Mouse (Mus musculus) heart, adult 2 months (tissue): ENCODE measurements around the gene Arhgap5.

Experiments used
- CTCF ChIP-seq: fragments of 200-600 bp; IDR thresholded peaks from 2 replicates; pipeline ENCODE4 v1.8.1; 2022; ENCODE audit warnings: antibody characterized with exemption, mild to moderate bottlenecking, moderate library complexity
- EP300 ChIP-seq: fragments of 200-500 bp; IDR thresholded peaks from 2 replicates; pipeline ENCODE4 v1.6.1; 2011; ENCODE audit warnings: low read depth, low read length, control low read depth; ENCODE audit not compliant: insufficient read depth
- POLR2A ChIP-seq: fragments of 200-500 bp; IDR thresholded peaks from 2 replicates; pipeline ENCODE4 v1.6.1; 2011; ENCODE audit warnings: mild to moderate bottlenecking, low read depth, low read length, control low read depth; ENCODE audit not compliant: insufficient read depth

DNA sequence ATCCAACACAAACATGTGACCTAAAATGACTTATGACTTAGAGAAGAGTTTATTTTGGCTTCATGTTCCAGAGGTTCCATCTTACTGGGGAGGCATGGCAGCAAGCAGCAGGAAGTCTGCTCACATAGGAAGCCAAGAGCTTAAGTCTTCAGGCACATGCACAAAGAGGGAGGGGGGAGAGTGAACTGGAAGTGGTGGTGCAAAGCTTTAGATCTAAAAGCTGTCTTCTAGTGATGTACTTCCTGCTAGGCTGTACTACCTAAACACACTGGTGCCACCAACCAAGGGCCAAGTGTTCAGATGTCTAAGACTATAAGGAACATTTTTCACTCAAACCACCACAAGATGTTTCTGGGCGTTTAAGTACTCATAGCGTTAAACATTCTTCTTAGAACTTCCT, 48.3 kb downstream of the Arhgap5 start:
- no peak for TF ChIP-seq POLR2A
- TF ChIP-seq CTCF: no peak
- TF ChIP-seq EP300: no peak
